Mouse (Mus musculus) frontal cortex, postnatal 14 days (tissue): ENCODE data around the gene Plcz1.

Experiments
- DNase-seq, 2 experiments: peaks; one replicate each; pipeline ENCODE4 v3.0.0; 2022; ENCODE audit warnings: low spot score in 2 of 2

The Plcz1 gene

GRCm38 (mm10) chr6:139947106-139947879 is 94.0 kb downstream of the Plcz1 start:
- no peak for DNase-seq
